Mouse (Mus musculus) neural tube, embryonic 11.5 days (tissue): Measurements from ENCODE around the gene Ndufa5. TPM values are rescaled to one million over a fixed set of nuclear protein-coding genes. Genes with fewer than 3 reads are reported as not detected.
A peak's percentile ranks its signal among the peaks of the same experiment; 100 is the strongest.

Source experiments
- ATAC-seq: fragments of 200-750 bp; cut with Nextera tagmentation; 2 replicates; pipeline ENCODE4 v1.8.0; 2017; ENCODE audit warnings: moderate number of reproducible peaks, mild to moderate bottlenecking, moderate TSS enrichment, moderate library complexity; ENCODE audit not compliant: insufficient read depth, low FRiP score, low TSS enrichment
- DNase-seq: peaks from one replicate; pipeline ENCODE4 v3.0.0-alpha.2; 2015; ENCODE audit warnings: low spot score
- H3K27ac ChIP-seq: fragments of 300-500 bp; sonication (generic); 2 replicates; pipeline ENCODE4 v1.5.1; 2014; ENCODE audit warnings: low read depth, mild to moderate bottlenecking, low read length
- H3K27me3 ChIP-seq: fragments of 300-500 bp; sonication (generic); 2 replicates; pipeline ENCODE4 v1.6.1; 2014; ENCODE audit warnings: mild to moderate bottlenecking, low read length, mixed read lengths; ENCODE audit not compliant: control insufficient read depth, insufficient read depth
- H3K36me3 ChIP-seq: fragments of 300-500 bp; sonication (generic); 2 replicates; pipeline ENCODE4 v1.6.1; 2014; ENCODE audit warnings: mild to moderate bottlenecking, low read length, moderate library complexity, mixed read lengths; ENCODE audit not compliant: control insufficient read depth, insufficient read depth
- H3K4me1 ChIP-seq: fragments of 300-500 bp; sonication (generic); 2 replicates; pipeline ENCODE4 v1.6.1; 2014; ENCODE audit warnings: low read length, mixed read lengths; ENCODE audit not compliant: control insufficient read depth, insufficient read depth
- H3K4me2 ChIP-seq: fragments of 300-500 bp; sonication (generic); 2 replicates; pipeline ENCODE4 v1.6.1; 2014; ENCODE audit warnings: low read depth, mild to moderate bottlenecking, moderate library complexity
- H3K4me3 ChIP-seq: fragments of 300-500 bp; sonication (generic); 2 replicates; pipeline ENCODE4 v1.5.1; 2014; ENCODE audit warnings: low read depth, low read length
- H3K9ac ChIP-seq: fragments of 300-500 bp; sonication (generic); 2 replicates; pipeline ENCODE4 v1.6.1; 2014; ENCODE audit warnings: mild to moderate bottlenecking, low read length
- H3K9me3 ChIP-seq: fragments of 300-500 bp; sonication (generic); 2 replicates; pipeline ENCODE4 v1.6.1; 2016; ENCODE audit warnings: low read length; ENCODE audit not compliant: control insufficient read depth
- WGBS: fragments of 180-500 bp; shearing (Covaris S2); extraction: QIAGEN DNeasy Blood & Tissue Kit; methylation state at CpG from one replicate; pipeline ENCODE4 v1.1.7; 2014; 5-methylcytosine and 5-hydroxymethylcytosine counted together
- polyA plus RNA-seq: library from polyadenylated mRNA; unstranded; fragments of >200 nt; fragmentation: Nextera tagmentation; extraction: Ambion mirVana; gene quantifications from 2 replicates; pipeline ENCODE4 v1.2.1, GENCODE M21; 2014

Ndufa5 gene
- polyA plus RNA-seq, 1 experiment from 2014 or later = 275 TPM

DNA sequence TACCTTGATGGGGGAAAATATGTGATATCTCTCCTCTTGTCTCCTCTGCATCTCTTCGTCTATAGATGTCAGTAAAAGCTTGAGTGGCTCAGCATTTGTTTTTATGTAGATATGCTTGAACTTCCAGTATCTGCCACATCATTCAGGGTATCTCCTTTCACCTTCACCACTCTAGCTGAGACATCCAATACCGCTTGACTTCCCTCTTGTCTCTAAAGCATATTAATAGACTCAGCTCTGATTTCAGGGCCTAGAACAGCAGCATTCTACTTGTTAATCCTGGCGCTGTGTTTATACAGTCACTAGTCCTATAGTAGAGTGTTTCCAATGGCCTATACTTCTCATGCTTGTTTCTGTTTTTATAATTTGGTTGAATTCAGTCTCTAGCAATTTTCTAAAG lies 5.0 kb upstream of the Ndufa5 start:
- H3K27ac ChIP-seq = no peak overlapping the region
- DNase-seq = no peak
- H3K4me1 ChIP-seq = no peaks in the 10 kb centered on the region
- no peak overlapping the region for H3K4me3 ChIP-seq
- no peak for ATAC-seq
- H3K36me3 ChIP-seq = no peaks in the 10 kb centered on the region
- WGBS = 81% methylated on average over 3 of the region's 3 CpGs
- H3K9me3 ChIP-seq = no peaks in the 10 kb centered on the region
- no peak overlapping the region for H3K9ac ChIP-seq
- no peaks in the 10 kb centered on the region for H3K27me3 ChIP-seq
- no peak overlapping the region for H3K4me2 ChIP-seq

DNA sequence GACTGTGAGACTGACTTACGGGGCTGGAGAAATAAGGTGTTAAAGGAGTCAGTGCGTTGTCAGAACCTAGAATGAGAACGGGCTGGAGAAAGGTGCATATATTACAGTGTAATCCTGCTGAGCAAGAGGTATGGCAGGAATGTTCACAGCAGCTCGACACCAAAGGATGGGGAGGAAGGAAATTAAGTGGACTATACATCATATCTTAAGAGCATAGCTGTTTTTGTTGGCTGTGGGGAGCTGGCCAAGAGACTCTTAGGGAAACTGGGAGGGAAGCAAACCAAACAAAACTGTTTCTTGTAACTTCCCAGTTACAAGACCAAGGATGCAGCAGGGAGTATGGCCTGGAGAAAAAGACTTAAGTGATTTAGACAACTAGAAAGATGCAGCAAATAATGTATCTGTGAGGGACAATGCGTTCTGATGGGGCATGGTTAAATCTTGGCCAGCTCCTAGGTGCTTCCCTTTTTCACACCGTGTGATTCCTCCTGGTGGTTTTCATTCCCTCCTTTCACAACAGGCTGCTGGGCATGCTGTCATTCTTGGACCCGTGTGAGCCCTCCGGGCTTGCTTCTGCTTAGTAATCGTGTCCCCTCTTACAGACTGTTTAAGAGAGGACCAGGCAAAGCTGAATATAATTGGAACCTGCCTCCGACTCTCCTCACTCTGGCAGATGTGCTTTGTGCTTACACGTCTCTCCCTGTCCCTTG lies 3.1 kb upstream of the Ndufa5 start:
- WGBS = 65% methylated on average over 11 of the region's 11 CpGs
- Histone ChIP-seq H3K4me2 (no peak overlapping the region), H3K4me1 (no peaks in the 10 kb centered on the region; the same call in 1 of the 2 replicates), H3K4me3 (no peak overlapping the region), H3K9ac (no peak overlapping the region), H3K9me3 (no peaks in the 10 kb centered on the region), H3K27me3 (no peaks in the 10 kb centered on the region), H3K27ac (no peak overlapping the region), H3K36me3 (no peaks in the 10 kb centered on the region)
- DNase-seq (no peak), ATAC-seq (no peak)

DNA sequence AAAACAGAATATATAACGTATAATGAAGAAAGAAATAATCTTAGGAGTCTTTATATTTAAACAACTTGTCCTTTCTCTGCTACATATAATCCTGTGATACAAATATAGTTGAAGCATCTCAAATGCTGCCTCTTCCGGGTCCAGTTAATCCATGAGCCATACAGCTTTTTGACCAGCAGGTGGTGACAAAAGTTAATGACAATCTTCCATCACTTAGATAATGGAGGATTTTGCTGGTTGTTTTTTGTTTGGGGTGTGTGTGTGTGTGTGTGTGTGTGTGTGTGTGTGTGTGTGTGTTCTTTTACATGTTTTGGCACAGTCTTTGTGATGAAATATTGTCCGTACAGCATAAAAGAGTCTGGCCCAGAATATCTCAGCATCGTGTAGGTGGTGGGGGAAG lies 2.4 kb upstream of the Ndufa5 start:
- 26% methylated on average over 4 of the region's 4 CpGs for WGBS
- H3K27me3 ChIP-seq = no peaks in the 10 kb centered on the region
- no peaks in the 10 kb centered on the region for H3K36me3 ChIP-seq
- DNase-seq (no peak), ATAC-seq (no peak)
- H3K9ac ChIP-seq = no peak overlapping the region
- no peak overlapping the region for H3K27ac ChIP-seq
- no peaks in the 10 kb centered on the region for H3K9me3 ChIP-seq
- no peaks in the 10 kb centered on the region; the same call in 1 of the 2 replicates for H3K4me1 ChIP-seq
- H3K4me2 ChIP-seq = no peak overlapping the region
- no peak overlapping the region for H3K4me3 ChIP-seq

DNA sequence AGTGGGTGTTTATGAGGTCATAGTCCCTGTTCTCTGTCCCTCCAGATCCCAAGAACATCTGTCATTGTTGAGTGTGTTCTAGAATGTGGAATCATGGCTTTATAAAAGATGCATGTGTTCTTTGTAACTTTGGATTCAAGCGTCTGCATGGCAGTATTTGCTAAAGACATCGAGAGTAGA lies 141 bp upstream of the Ndufa5 start, which contains the start of gene Asb15:
TSS of gene Asb15 (plus strand) at position 81 of the 180 bp plus-strand sequence.
- Histone ChIP-seq H3K9ac (peak within 1 kb of the TSS; percentile 67), H3K4me3 (peak within 1 kb of the TSS; percentile 60), H3K4me2 (peak within 1 kb of the TSS; percentile 74), H3K36me3 (no peaks in the 10 kb centered on the region), H3K27me3 (no peaks in the 10 kb centered on the region), H3K4me1 (no peaks in the 10 kb centered on the region; the same call in 1 of the 2 replicates), H3K27ac (no peak within 1 kb of the TSS), H3K9me3 (no peaks in the 10 kb centered on the region)
- DNase-seq (no peak), ATAC-seq (no peak)
- WGBS = 56% methylated on average over 2 of the region's 2 CpGs

DNA sequence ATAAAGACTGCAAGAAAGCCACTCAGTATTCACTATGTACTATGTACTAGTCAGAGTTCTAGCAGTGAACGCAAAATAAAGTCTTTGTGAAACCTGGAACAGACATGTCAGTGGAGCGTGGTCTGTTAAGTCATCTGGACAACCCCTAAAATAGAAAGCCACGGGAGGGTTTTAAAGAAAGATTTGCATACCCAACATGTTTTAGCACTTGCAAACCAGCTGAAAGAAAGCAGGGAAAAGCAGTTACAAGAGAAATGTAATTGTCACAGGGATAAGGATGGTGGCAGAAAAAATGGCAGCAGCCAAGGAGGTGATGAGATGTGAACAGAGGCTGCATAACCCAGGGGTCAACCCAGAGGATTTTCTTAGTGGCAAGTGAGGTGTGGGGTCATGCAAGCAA lies 2.1 kb downstream of the Ndufa5 start:
- no peak overlapping the region for H3K27ac ChIP-seq
- no peak overlapping the region for H3K9ac ChIP-seq
- H3K4me1 ChIP-seq = no peaks in the 10 kb centered on the region; the same call in 1 of the 2 replicates
- DNase-seq (no peak), ATAC-seq (no peak)
- no peaks in the 10 kb centered on the region for H3K9me3 ChIP-seq
- H3K4me3 ChIP-seq = no peak overlapping the region
- H3K27me3 ChIP-seq = no peaks in the 10 kb centered on the region
- WGBS = 96% methylated on average over 3 of the region's 3 CpGs
- no peaks in the 10 kb centered on the region for H3K36me3 ChIP-seq
- no peak overlapping the region for H3K4me2 ChIP-seq

DNA sequence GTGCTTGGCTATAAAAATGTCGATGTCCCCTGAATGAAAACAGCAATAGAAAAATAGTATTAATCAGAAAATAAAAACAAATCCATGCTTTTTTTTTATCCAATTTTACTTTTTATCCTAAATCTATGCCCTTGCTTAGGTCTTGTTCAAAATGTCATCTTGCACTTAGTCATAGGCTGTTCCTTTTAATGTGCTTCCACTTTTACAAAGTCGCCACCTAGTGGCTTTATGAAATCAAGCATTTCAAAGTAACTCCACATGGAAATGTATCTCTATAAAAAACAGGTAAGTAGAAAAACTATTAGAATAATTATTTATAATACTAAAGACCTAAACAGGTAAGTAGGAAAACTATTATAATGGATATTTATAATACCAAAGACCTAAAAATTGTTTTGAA lies 11.6 kb downstream of the Ndufa5 start:
- DNase-seq (no peak), ATAC-seq (peak; percentile 61; the same call in 1 of the 2 replicates)
- Histone ChIP-seq H3K4me3 (no peak overlapping the region), H3K4me1 (0 out of 2 replicates have a peak, but pooled peaks cover 4% of the 10 kb centered on the region), H3K9ac (no peak overlapping the region), H3K27ac (no peak overlapping the region), H3K36me3 (no peaks in the 10 kb centered on the region), H3K4me2 (no peak overlapping the region), H3K9me3 (no peaks in the 10 kb centered on the region), H3K27me3 (no peaks in the 10 kb centered on the region)
- 44% methylated on average over 2 of the region's 2 CpGs for WGBS

DNA sequence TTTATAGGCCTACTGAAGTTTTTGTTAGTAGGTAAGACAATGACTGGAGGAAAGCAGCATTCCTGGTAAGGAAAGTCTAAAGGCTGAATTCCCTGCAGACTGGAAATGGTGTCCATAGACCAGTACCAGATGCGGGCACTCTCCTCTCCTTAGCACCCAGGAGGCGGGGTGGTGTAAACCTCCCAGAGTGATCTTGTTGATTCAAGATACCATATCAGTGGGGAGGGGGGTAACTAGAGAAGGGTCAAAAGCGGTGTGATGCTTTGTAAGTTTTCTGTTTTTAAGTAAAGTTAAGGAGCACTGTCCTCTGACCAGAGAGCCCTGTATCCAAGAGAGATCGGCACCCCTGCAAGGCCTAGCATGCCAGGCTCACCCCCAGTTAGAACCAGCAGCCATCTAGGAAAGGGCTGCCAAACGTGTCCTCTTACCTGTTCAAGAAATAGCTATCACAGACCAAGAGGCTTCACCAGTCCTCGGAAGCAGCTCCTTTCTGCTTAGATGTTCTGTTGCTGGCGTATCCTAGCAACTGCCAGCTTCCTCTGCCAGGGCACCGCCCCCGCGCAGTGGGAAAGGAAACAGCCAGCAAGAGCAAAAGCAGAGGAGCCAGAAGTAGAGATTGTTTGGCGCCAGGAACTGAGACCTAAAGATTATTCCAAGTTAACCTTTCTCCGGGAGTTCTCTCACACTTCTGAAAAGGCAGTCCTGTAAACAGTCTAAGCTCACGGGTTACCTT lies 13.1 kb downstream of the Ndufa5 start, which contains the start of gene Iqub:
TSS of gene Iqub (minus strand) at position 516 of the 733 bp plus-strand sequence.
- H3K4me2 ChIP-seq = no peak within 1 kb of the TSS
- 28% methylated on average over 13 of the region's 13 CpGs for WGBS
- H3K9ac ChIP-seq = no peak within 1 kb of the TSS; the same call in 1 of the 2 replicates

DNA sequence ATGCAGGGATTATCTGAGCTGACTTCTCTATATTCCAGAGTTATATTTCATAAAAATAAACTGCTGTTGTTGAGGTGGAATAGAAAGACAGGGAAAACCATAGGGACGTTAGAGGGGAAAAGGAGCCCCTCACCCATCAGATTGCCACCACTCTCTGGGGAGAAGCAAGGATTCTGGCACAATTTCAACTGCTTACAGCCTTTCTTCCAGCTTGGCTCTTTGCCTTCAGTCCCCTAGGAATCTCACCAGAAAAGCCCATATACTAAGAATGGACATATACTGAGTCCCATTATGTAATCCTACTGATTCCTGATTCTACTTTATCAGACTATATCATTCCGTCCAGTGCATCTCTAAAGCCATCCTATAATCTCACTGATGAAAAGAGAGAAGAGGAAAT lies 23.7 kb downstream of the Ndufa5 start:
- Histone ChIP-seq H3K4me2 (no peak overlapping the region), H3K27me3 (no peaks in the 10 kb centered on the region), H3K9ac (no peak overlapping the region), H3K36me3 (no peaks in the 10 kb centered on the region), H3K4me1 (no peaks in the 10 kb centered on the region), H3K9me3 (no peaks in the 10 kb centered on the region), H3K4me3 (no peak overlapping the region), H3K27ac (no peak overlapping the region)
- ATAC-seq (no peak), DNase-seq (no peak)
- 89% methylated on average over 2 of the region's 2 CpGs for WGBS

More for the DNA sequence above, 13.1 kb downstream of the Ndufa5 start, which contains the start of gene Iqub:
- Histone ChIP-seq H3K27ac (no peak within 1 kb of the TSS), H3K4me3 (no peak within 1 kb of the TSS), H3K9me3 (no peaks in the 10 kb centered on the region), H3K27me3 (no peaks in the 10 kb centered on the region), H3K4me1 (0 out of 2 replicates have a peak, but pooled peaks cover 4% of the 10 kb centered on the region), H3K36me3 (no peaks in the 10 kb centered on the region)
- peak; percentile 53 for DNase-seq
- ATAC-seq = no peak

DNA sequence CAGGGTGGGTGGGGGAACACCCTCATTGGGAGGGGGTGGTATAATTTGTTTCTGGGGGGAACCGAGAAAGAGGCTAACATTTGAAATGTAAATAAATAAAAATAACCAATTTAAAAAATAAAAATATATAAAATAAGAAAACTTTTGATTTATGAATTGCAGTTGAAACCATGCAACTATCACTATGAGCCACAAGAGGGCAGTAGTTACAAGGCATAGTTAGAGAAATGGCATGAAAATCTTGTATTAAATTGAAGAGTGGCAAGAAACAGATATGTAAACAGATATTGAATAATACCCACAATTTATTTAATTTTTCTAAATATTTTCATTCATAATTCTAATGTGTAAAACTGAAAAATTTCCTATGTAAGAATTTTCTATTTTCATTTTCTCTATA lies 37.5 kb downstream of the Ndufa5 start:
- H3K27ac ChIP-seq = no peak overlapping the region
- H3K4me2 ChIP-seq = no peak overlapping the region
- H3K27me3 ChIP-seq = no peaks in the 10 kb centered on the region
- H3K4me1 ChIP-seq = no peaks in the 10 kb centered on the region
- no peak for ATAC-seq
- no peak overlapping the region for H3K4me3 ChIP-seq
- DNase-seq = no peak
- 21% methylated on average over 1 of the region's 1 CpGs for WGBS
- no peaks in the 10 kb centered on the region for H3K9me3 ChIP-seq
- H3K9ac ChIP-seq = no peak overlapping the region
- H3K36me3 ChIP-seq = no peaks in the 10 kb centered on the region
